Mouse (Mus musculus) lung, adult 2 months (tissue): ENCODE measurements around the gene Alg11.

Experiments used
- CTCF ChIP-seq: fragments of 200-500 bp; IDR thresholded peaks from 2 replicates; pipeline ENCODE4 v1.5.1; 2011; ENCODE audit warnings: mild to moderate bottlenecking, low read length, control low read depth; ENCODE audit not compliant: insufficient read depth
- POLR2A ChIP-seq: fragments of 200-500 bp; IDR thresholded peaks from 2 replicates; pipeline ENCODE4 v1.6.1; 2011; ENCODE audit warnings: low read depth, mild to moderate bottlenecking, control low read depth, low read length, borderline replicate concordance; ENCODE audit errors: extremely low read depth

GRCm38 (mm10) chr8:22036137-22036536, 24.4 kb upstream of the Alg11 start:
- TF ChIP-seq CTCF (no peak), POLR2A (no peak)
